In the genomic region with DNA sequence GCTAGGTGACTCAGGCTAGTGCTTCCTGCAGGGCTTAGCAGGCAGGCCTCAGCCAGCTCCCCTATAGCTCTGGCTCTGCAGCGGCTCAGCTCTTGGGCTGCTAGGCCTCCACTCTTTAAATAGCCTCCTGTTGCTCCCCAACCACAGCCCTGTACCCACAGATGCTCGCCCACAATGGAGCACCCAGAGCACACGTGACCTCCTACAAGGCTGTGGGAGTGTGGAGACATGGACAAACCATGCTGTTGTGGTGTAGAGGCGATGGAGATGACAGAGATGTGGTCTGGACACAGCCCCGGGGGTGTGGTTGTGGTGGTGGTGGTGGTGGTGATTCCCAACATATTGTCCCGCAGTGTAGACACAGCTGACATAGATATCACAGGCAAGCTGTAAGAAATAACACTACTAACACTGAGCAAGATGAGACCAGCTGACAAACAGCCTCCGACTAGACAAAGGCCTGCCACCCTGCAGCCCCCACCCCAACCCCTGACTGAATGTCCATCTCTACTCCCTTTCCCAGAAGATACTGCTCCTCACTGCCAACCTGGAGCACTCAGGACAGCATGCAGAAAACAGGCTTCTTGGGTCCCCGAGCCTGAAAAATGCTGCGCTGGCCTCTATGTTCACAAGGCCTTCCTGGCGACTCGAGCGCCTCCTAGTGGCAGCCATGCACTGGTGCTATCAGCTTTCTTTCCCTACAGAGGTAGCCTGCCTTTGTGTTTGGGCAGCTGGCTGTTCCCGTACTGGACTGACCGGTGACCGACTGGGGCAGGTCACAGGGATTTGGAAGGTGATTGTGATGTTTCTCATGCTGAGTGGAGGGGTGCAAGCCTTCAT, we compare ENCODE assay signal across 7 mouse cellular contexts. TPM values are rescaled to one million over a fixed set of nuclear protein-coding genes. Genes with fewer than 3 reads are reported as not detected.
DNase-seq lines count a peak whose midpoint lies in the region; ATAC-seq and TF ChIP-seq lines count a peak whose summit lies in the region.

No protein-coding gene starts in this region.

- H3K27me3 ChIP-seq in hindbrain, embryonic 14.5 days (ENCODE audit: control insufficient read depth, insufficient read depth, low read length) = no peaks in the 10 kb centered on the region
- no peaks in the 10 kb centered on the region for H3K27me3 ChIP-seq in midbrain, embryonic 15.5 days (replicated peaks)

- H3K9me3 ChIP-seq in hindbrain, embryonic 14.5 days (ENCODE audit: control insufficient read depth, low read length) = no peaks in the 10 kb centered on the region
- no peaks in the 10 kb centered on the region for H3K9me3 ChIP-seq in midbrain, embryonic 15.5 days

- no peak for TF ChIP-seq POLR2A in brain, embryonic 14.5 days (IDR thresholded peaks at IDR 0.05; ENCODE audit: borderline replicate concordance, extremely low read depth, insufficient read depth, insufficient read length, poor library complexity, severe bottlenecking)

- peak; percentile 94 for TF ChIP-seq CTCF in brain, embryonic 14.5 days (IDR thresholded peaks at IDR 0.05; ENCODE audit: borderline replicate concordance, extremely low read depth, insufficient read depth, insufficient read length)

- no peak overlapping the region for H3K4me2 ChIP-seq in hindbrain, embryonic 14.5 days (replicated peaks)
- no peak overlapping the region for H3K4me2 ChIP-seq in midbrain, embryonic 15.5 days

- no peaks in the 10 kb centered on the region for H3K36me3 ChIP-seq in hindbrain, embryonic 14.5 days (replicated peaks; ENCODE audit: control insufficient read depth, insufficient read depth)
- no peaks in the 10 kb centered on the region for H3K36me3 ChIP-seq in midbrain, embryonic 15.5 days (replicated peaks)

- H3K4me3 ChIP-seq in hindbrain, embryonic 14.5 days (replicated peaks; ENCODE audit: low read length) = no peak overlapping the region
- no peak overlapping the region for H3K4me3 ChIP-seq in midbrain, embryonic 15.5 days

- no peak overlapping the region for H3K9ac ChIP-seq in hindbrain, embryonic 14.5 days
- H3K9ac ChIP-seq in midbrain, embryonic 15.5 days = no peak overlapping the region

- 40% methylated on average over 15 of the region's 15 CpGs for WGBS in hindbrain, embryonic 14.5 days
- 44% methylated on average over 15 of the region's 15 CpGs for WGBS in midbrain, embryonic 15.5 days

- intact Hi-C loops in left cerebral cortex, postnatal 25 days (cut with DNase I) = no loop called here

- DNase-seq in Muller cell, postnatal 12 days (ENCODE audit: inconsistent ontology term) = peak; percentile 29
- peak; percentile 86 for DNase-seq in brain, embryonic 14.5 days (ENCODE audit: low read depth)
- peak; percentile 81 for DNase-seq in hindbrain, embryonic 14.5 days (ENCODE audit: low spot score)
- peak; percentile 50 to 74 for DNase-seq in left cerebral cortex, postnatal 25 days (ENCODE audit: low spot score in 2 of 2)
- DNase-seq in spleen, postnatal 10 days (ENCODE audit: low spot score in 2 of 2) = peak; percentile 52 to 84

- peak; percentile 58; the same call in 1 of the 2 replicates for ATAC-seq in erythroblast, adult 5-6 weeks (replicated peaks; ENCODE audit: low FRiP score, poor library complexity, severe bottlenecking)
- peak; percentile 55; the same call in 1 of the 2 replicates for ATAC-seq in hindbrain, embryonic 14.5 days (ENCODE audit: low FRiP score)
- 0 out of 2 replicates have a peak, but pooled peaks have one; percentile 20 for ATAC-seq in midbrain, embryonic 15.5 days (replicated peaks)

- H3K27ac ChIP-seq in hindbrain, embryonic 14.5 days = no peak overlapping the region
- H3K27ac ChIP-seq in midbrain, embryonic 15.5 days = no peak overlapping the region

- no peaks in the 10 kb centered on the region; the same call in 1 of the 2 replicates for H3K4me1 ChIP-seq in hindbrain, embryonic 14.5 days (replicated peaks; ENCODE audit: control insufficient read depth, insufficient read depth, low read length)
- peaks cover 9% of the 10 kb centered on the region for H3K4me1 ChIP-seq in midbrain, embryonic 15.5 days

RNA-seq across cellular contexts. Expression of a gene that starts 30.0 kb away (rescaled TPM):
- polyA plus RNA-seq in brain, embryonic 14.5 days (2012; rRNA removed) = 6.9 and 11.8 TPM in 2 replicates
- 0.19 and 0.63 TPM in 2 replicates for total RNA-seq in erythroblast, adult 5-6 weeks (2015; ENCODE audit: low replicate concordance)
- 0.77 and 0.98 TPM in 2 replicates for total RNA-seq in erythroblast, adult 5-6 weeks (2017; ENCODE audit: low replicate concordance)
- 1.8 and 2.5 TPM in 2 replicates for polyA plus RNA-seq in hindbrain, embryonic 14.5 days (2014; fragmentation: Nextera tagmentation; extraction: Ambion mirVana)
- total RNA-seq in left cerebral cortex, postnatal 25 days (2021) = 10 to 100 TPM; 21.7 to 25.8 TPM
- polyA plus RNA-seq in midbrain, embryonic 15.5 days (2015; fragmentation: Nextera tagmentation; extraction: Ambion mirVana) = 3.5 and 3.7 TPM in 2 replicates

Comparison
In these comparisons a context has a peak if more than half of its experiments do, and no peak if none do; other contexts are left out.
1. DNase-seq: peak in every context shown above with its lines; median percentile 86 in brain, embryonic 14.5 days; 81 in hindbrain, embryonic 14.5 days; 68 in spleen, postnatal 10 days; 62 in left cerebral cortex, postnatal 25 days; 29 in Muller cell, postnatal 12 days.